Mouse (Mus musculus) E14TG2a.4 (cell line): ENCODE data around the gene Olfr156.

Source experiments
- CTCF ChIP-seq: conservative IDR thresholded peaks from 2 replicates; pipeline ENCODE4 v1.5.1; 2014; ENCODE audit warnings: low read length
- NANOG ChIP-seq: IDR thresholded peaks from 2 replicates; pipeline ENCODE4 v1.6.1; 2014; ENCODE audit warnings: borderline replicate concordance, low read length, mixed read lengths
- POU5F1 ChIP-seq: IDR thresholded peaks from 2 replicates; pipeline ENCODE4 v1.6.1; 2014; ENCODE audit warnings: low read length, borderline replicate concordance

- no peak for TF ChIP-seq CTCF
- TF ChIP-seq POU5F1 = no peak
- no peak for TF ChIP-seq NANOG
Measured at GRCm38 (mm10) chr4:43772304-43772703, 51.4 kb downstream of the Olfr156 start.
